Mouse (Mus musculus) A20 (cell line): ENCODE results near the gene Rgs6.

Experiments used
- DNase-seq: peaks from one replicate; pipeline ENCODE4 v3.0.0-alpha.2; 2011; ENCODE audit warnings: low read depth, low spot score

Rgs6 gene

GRCm38 (mm10) chr12:83033171-83033835 lies 445.2 kb downstream of the Rgs6 start:
- no peak for DNase-seq

- no peak for DNase-seq
Measured at GRCm38 (mm10) chr12:83034859-83035569, 446.9 kb downstream of the Rgs6 start.

GRCm38 (mm10) chr12:83037798-83038560 lies 449.9 kb downstream of the Rgs6 start:
- DNase-seq: no peak

- DNase-seq: no peak
Measured at GRCm38 (mm10) chr12:83038779-83039178, 450.7 kb downstream of the Rgs6 start.

- peak; percentile 11 for DNase-seq
Measured at GRCm38 (mm10) chr12:83039859-83040258, 451.8 kb downstream of the Rgs6 start.

- no peak for DNase-seq
Measured at GRCm38 (mm10) chr12:83043980-83044620, 456.0 kb downstream of the Rgs6 start.

- DNase-seq: no peak
Measured at GRCm38 (mm10) chr12:83044621-83044990, 456.5 kb downstream of the Rgs6 start.

GRCm38 (mm10) chr12:83045001-83045531 lies 457.0 kb downstream of the Rgs6 start:
- no peak for DNase-seq

GRCm38 (mm10) chr12:83046734-83047133 lies 458.6 kb downstream of the Rgs6 start:
- no peak for DNase-seq

GRCm38 (mm10) chr12:83047710-83048109 lies 459.6 kb downstream of the Rgs6 start:
- no peak for DNase-seq

GRCm38 (mm10) chr12:83050514-83050913 lies 462.4 kb downstream of the Rgs6 start:
- DNase-seq: no peak

- no peak for DNase-seq
Measured at GRCm38 (mm10) chr12:83052391-83052790, 464.3 kb downstream of the Rgs6 start.

GRCm38 (mm10) chr12:83055690-83056089 lies 467.6 kb downstream of the Rgs6 start:
- DNase-seq: no peak

GRCm38 (mm10) chr12:83066426-83066825 lies 478.3 kb downstream of the Rgs6 start:
- DNase-seq: no peak

GRCm38 (mm10) chr12:83070848-83071247 lies 482.8 kb downstream of the Rgs6 start:
- DNase-seq: no peak

- peak; percentile 18 for DNase-seq
Measured at GRCm38 (mm10) chr12:83072181-83072887, 484.2 kb downstream of the Rgs6 start.

- DNase-seq: no peak
Measured at GRCm38 (mm10) chr12:83072951-83073878, 485.1 kb downstream of the Rgs6 start.

- no peak for DNase-seq
Measured at GRCm38 (mm10) chr12:83073879-83074368, 485.8 kb downstream of the Rgs6 start.

GRCm38 (mm10) chr12:83076179-83076578 lies 488.1 kb downstream of the Rgs6 start:
- no peak for DNase-seq

- DNase-seq: no peak
Measured at GRCm38 (mm10) chr12:83077486-83077885, 489.4 kb downstream of the Rgs6 start.
